Mouse (Mus musculus): Measurements from ENCODE around the gene Rps6ka1.

DNA sequence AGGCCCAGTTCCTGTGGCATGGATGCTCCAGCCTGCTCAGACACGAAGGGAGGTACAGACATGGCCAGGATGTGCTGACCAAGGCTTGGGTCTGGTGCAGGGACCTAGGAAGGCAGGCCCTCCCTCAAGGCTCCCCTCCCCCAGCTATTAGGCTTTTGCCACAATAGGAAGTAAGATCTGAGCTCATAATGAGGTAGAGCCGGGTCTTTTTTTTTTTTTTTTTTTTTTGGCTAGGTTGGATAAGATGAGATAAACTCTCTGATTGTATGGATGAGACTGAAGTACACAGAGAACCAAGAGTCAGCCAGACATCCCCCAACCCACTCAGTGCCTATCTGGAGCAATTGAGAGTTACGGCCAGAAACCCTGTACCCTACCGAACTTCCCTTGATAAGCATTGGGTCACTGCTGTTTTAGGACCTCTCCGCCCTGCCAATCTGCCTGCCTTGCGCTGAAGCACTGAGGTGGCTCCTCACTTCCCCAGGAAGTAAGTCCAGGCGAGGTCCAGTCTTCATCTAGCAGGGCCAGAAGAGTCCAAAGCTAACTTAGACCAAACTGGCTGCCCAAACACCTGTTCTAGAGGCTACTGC, 15.3 kb downstream of the Rps6ka1 start:
- TF ChIP-seq POLR2A (IDR thresholded peaks at IDR 0.05; ENCODE audit: insufficient read length, low read depth) (no peak), POLR2AphosphoS2 (IDR thresholded peaks at IDR 0.05; ENCODE audit: insufficient read length, low read depth) (no peak), CEBPB (IDR thresholded peaks at IDR 0.05; ENCODE audit: insufficient read depth, poor library complexity, severe bottlenecking) (no peak), MYOD1 (IDR thresholded peaks at IDR 0.05; ENCODE audit: control insufficient read depth in 1 of 3, insufficient read length in 2 of 3, low read depth in 2 of 3) (no peak)
